Mouse (Mus musculus) megakaryocyte, embryonic 14.5 days (primary cell): ENCODE data around the gene Adamts9.

ENCODE experiments used
- FLI1 ChIP-seq: IDR thresholded peaks from 2 replicates; pipeline ENCODE4 v1.6.1; 2012; ENCODE audit warnings: low read length, inconsistent platforms, mixed read lengths
- GATA1 ChIP-seq: IDR thresholded peaks from 3 replicates; pipeline ENCODE4 v1.6.1; 2012; ENCODE audit warnings: mixed read lengths, low read length, inconsistent platforms, borderline replicate concordance

DNA sequence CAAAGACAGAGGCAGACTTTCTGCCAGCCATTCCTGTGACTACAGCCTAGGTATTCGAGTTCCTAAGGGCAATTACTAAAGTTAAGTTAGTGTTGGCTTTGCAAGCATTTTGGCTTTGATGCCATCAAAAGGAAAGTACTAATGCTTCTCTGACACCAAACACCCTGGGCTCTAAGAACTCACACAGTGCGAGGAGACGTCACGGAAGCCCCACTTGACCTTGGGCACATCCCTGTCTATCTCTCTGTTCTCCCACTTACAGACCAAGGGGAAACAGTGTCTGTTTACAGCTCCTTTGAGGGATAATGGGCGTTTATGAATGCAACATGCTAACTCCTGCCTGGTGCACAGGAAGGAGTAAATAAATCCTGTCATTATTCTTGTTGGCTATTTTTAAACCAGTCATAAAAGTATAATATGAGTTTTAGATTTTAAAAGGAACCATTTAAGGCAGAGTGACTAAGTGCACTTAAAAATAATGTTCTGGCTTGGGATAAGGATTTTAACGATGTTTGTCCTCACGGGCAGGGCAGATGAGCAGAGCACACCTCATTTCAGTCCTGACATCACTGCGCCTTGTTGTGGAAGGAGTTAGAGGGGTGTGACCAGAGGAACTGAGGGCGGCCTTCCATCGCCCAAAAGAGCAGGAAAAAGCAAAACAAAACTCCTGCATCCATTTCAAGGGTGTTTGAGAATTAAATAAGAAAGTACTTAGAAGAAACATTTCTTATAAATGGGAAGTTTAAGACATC is 22.2 kb downstream of the Adamts9 start:
- no peak for TF ChIP-seq GATA1
- no peak for TF ChIP-seq FLI1
